Mouse (Mus musculus): ENCODE data around the gene Tnfrsf26. TPM values are rescaled to one million over a fixed set of nuclear protein-coding genes. Genes with fewer than 3 reads are reported as not detected.

Tnfrsf26 gene
- total and polyA plus RNA-seq, 2 experiments from 2014 or later, result 0.10 to 0.11 TPM

DNA sequence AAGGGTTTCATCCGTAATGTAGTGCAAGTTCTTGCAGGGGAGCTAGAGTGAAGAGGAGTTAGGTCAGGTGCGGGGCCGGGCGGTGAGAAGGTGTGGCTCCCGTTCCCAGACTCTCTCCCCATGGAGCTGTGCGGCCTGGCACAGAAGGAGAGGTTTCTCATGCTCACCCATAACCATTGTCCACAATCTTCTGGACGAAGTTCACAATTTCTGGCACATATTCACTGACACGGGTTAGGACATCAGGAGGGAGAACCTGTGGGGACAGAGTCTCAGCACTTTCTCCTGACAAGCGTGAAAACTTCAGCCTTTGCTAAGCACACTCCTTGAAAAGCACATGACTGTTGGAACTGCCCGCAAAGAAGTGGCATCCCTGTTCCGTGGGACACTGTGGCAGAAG is 52.8 kb downstream of the Tnfrsf26 start:
- Histone ChIP-seq H3K36me3 (ENCODE audit: insufficient read depth) (peaks cover 87% of the 10 kb centered on the region), H3K9me3 (ENCODE audit: low read length) (no peaks in the 10 kb centered on the region), H3K27me3 (ENCODE audit: insufficient read depth, low read length) (no peaks in the 10 kb centered on the region), H3K27ac (ENCODE audit: low read depth, low read length) (no peak overlapping the region), H3K4me1 (ENCODE audit: insufficient read depth) (no peaks in the 10 kb centered on the region), H3K4me3 (ENCODE audit: low read depth, low read length) (no peak overlapping the region), H3K9ac (no peak overlapping the region), H3K4me2 (ENCODE audit: low read depth) (no peak overlapping the region)
- ATAC-seq (no peak), DNase-seq (no peak)
- no peak for TF ChIP-seq CTCF (IDR thresholded peaks at IDR 0.05; ENCODE audit: low read depth)
- WGBS, result 94% methylated on average over 11 of the region's 11 CpGs

DNA sequence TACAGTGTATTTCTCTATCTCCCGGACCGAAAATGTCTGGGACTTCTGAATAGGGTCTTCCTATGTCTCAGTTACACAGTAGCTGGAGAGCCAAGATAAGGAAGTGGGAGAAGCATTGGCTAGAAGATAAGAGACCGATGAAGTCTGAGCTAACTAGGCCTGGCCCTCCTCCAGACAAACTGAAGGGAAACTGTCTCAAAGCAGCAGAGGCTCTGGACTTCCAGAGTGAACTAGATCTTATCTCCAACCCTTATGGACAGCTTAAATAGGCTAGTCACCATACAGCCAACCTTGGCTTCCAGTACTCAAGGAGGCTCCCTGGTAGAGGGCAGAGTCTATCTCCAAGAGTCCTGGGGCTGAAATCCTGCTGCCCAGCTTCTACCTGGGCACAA is 62.9 kb downstream of the Tnfrsf26 start:
- Histone ChIP-seq H3K9ac (no peak overlapping the region), H3K4me2 (ENCODE audit: low read depth) (no peak overlapping the region), H3K27me3 (ENCODE audit: insufficient read depth, low read length) (no peaks in the 10 kb centered on the region), H3K36me3 (ENCODE audit: insufficient read depth) (peaks cover 92% of the 10 kb centered on the region), H3K4me3 (ENCODE audit: low read depth, low read length) (no peak overlapping the region), H3K9me3 (ENCODE audit: low read length) (no peaks in the 10 kb centered on the region), H3K27ac (ENCODE audit: low read depth, low read length) (no peak overlapping the region), H3K4me1 (ENCODE audit: insufficient read depth) (no peaks in the 10 kb centered on the region)
- no peak for DNase-seq
- WGBS, result 97% methylated on average over 3 of the region's 3 CpGs
- no peak for TF ChIP-seq CTCF (IDR thresholded peaks at IDR 0.05; ENCODE audit: low read depth)
- no peak for ATAC-seq

DNA sequence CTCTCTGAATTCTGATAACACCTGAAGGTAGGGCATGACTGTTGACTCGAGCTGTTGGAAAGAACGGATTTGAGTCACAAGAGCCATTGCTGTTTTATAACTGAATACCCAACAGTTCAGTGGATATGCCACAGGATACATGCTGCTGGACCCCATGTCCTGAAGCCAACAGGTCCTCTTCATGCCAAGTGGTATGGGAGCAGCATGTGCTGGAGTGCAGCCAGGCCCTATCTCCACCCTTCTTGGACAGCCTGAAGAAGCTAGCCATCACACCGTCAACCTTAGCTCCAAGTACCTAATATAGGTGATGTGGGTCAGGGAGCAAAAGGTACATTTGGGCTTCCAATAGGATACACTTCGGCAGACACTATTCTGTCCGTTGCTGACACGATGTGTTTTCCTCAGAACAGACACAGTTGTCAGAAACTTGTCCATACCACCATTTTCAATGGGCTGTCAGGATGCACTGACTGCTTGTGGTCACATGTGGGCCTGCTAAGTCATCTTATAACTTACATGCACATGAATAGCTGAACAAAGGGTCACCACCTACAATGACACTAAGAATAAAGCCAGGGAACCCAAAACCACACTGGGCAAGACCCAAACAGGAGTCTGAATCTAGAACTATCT is 63.4 kb downstream of the Tnfrsf26 start:
- H3K27ac ChIP-seq (ENCODE audit: low read depth, low read length), result no peak overlapping the region
- TF ChIP-seq CTCF (IDR thresholded peaks at IDR 0.05; ENCODE audit: low read depth), result no peak
- no peak overlapping the region for H3K9ac ChIP-seq
- peaks cover 92% of the 10 kb centered on the region for H3K36me3 ChIP-seq (ENCODE audit: insufficient read depth)
- no peaks in the 10 kb centered on the region for H3K9me3 ChIP-seq (ENCODE audit: low read length)
- DNase-seq (no peak), ATAC-seq (no peak)
- no peak overlapping the region for H3K4me3 ChIP-seq (ENCODE audit: low read depth, low read length)
- H3K27me3 ChIP-seq (ENCODE audit: insufficient read depth, low read length), result no peaks in the 10 kb centered on the region
- WGBS, result 94% methylated on average over 6 of the region's 6 CpGs
- H3K4me2 ChIP-seq (ENCODE audit: low read depth), result no peak overlapping the region
- no peaks in the 10 kb centered on the region for H3K4me1 ChIP-seq (ENCODE audit: insufficient read depth)

DNA sequence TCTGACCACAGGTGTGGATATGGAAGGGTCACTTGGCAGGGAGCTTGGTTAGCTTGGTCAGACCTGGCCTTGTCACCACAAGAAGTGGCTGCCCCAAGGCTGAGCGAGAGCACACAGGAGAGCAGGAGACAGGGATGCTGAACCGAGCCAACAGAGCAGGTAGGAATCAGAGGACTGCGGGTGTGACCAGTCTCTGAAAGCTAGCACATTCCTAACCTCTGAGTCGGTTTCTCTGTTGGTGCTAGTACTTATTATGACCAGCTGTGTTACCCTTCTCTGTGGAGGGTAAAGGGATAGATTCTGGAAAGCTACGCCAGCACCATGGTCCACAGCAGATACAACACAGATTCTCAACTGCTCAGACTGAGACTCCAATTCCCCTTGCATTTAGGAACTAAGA is 64.7 kb downstream of the Tnfrsf26 start:
- no peak overlapping the region for H3K4me3 ChIP-seq (ENCODE audit: low read depth, low read length)
- no peak overlapping the region for H3K4me2 ChIP-seq (ENCODE audit: low read depth)
- H3K27ac ChIP-seq (ENCODE audit: low read depth, low read length), result no peak overlapping the region
- DNase-seq (no peak), ATAC-seq (no peak)
- H3K4me1 ChIP-seq (ENCODE audit: insufficient read depth), result no peaks in the 10 kb centered on the region
- H3K27me3 ChIP-seq (ENCODE audit: insufficient read depth, low read length), result no peaks in the 10 kb centered on the region
- no peaks in the 10 kb centered on the region for H3K9me3 ChIP-seq (ENCODE audit: low read length)
- H3K9ac ChIP-seq, result no peak overlapping the region
- peaks cover 92% of the 10 kb centered on the region for H3K36me3 ChIP-seq (ENCODE audit: insufficient read depth)
- TF ChIP-seq CTCF (IDR thresholded peaks at IDR 0.05; ENCODE audit: low read depth), result no peak
- WGBS, result 92% methylated on average over 5 of the region's 5 CpGs

Small RNA genes lying within 50 kb of the gene (microRNA-seq; reads per million reads assigned to microRNA genes)
- gene Mir7064, result 1.1 to 1.2 reads per million in 2 experiments

Other genes with a start within 250 kb of the Tnfrsf26 start
- 99.0 and 123 TPM in 2 replicates for gene Cdkn1c, start 167.7 kb downstream of the Tnfrsf26 start, total RNA-seq (2014; rRNA removed)
- gene Cdkn1c, start 167.7 kb downstream of the Tnfrsf26 start, polyA plus RNA-seq (2015; fragmentation: Nextera tagmentation; extraction: Ambion mirVana), result 119 and 124 TPM in 2 replicates
- gene Slc22a18, start 155.0 kb downstream of the Tnfrsf26 start, total RNA-seq (2014; rRNA removed), result 0.92 and 1.7 TPM in 2 replicates
- gene Slc22a18, start 155.0 kb downstream of the Tnfrsf26 start, polyA plus RNA-seq (2015; fragmentation: Nextera tagmentation; extraction: Ambion mirVana), result 0.71 and 1.0 TPM in 2 replicates
- 0.46 TPM in 1 of 2 replicates, not detected in the other for gene Phlda2, start 125.6 kb downstream of the Tnfrsf26 start, total RNA-seq (2014; rRNA removed)
- 0.60 TPM in 1 of 2 replicates, not detected in the other for gene Phlda2, start 125.6 kb downstream of the Tnfrsf26 start, polyA plus RNA-seq (2015; fragmentation: Nextera tagmentation; extraction: Ambion mirVana)
- gene Nap1l4, start 79.6 kb downstream of the Tnfrsf26 start, total RNA-seq (2014; rRNA removed), result 202 and 216 TPM in 2 replicates
- 236 and 258 TPM in 2 replicates for gene Nap1l4, start 79.6 kb downstream of the Tnfrsf26 start, polyA plus RNA-seq (2015; fragmentation: Nextera tagmentation; extraction: Ambion mirVana)
- 51.5 and 68.1 TPM in 2 replicates for gene Cars, start 28.6 kb downstream of the Tnfrsf26 start, total RNA-seq (2014; rRNA removed)
- 58.2 and 74.9 TPM in 2 replicates for gene Cars, start 28.6 kb downstream of the Tnfrsf26 start, polyA plus RNA-seq (2015; fragmentation: Nextera tagmentation; extraction: Ambion mirVana)
- gene Tnfrsf22, start 20.9 kb upstream of the Tnfrsf26 start, total RNA-seq (2014; rRNA removed), result 1.3 and 1.8 TPM in 2 replicates
- gene Tnfrsf22, start 20.9 kb upstream of the Tnfrsf26 start, polyA plus RNA-seq (2015; fragmentation: Nextera tagmentation; extraction: Ambion mirVana), result 3.6 and 4.9 TPM in 2 replicates
- 1.7 and 1.9 TPM in 2 replicates for gene Tnfrsf23, start 57.1 kb upstream of the Tnfrsf26 start, total RNA-seq (2014; rRNA removed)
- 0.43 and 0.54 TPM in 2 replicates for gene Tnfrsf23, start 57.1 kb upstream of the Tnfrsf26 start, polyA plus RNA-seq (2015; fragmentation: Nextera tagmentation; extraction: Ambion mirVana)
- gene Osbpl5, start 128.3 kb upstream of the Tnfrsf26 start, total RNA-seq (2014; rRNA removed), result 38.3 and 43.8 TPM in 2 replicates
- gene Osbpl5, start 128.3 kb upstream of the Tnfrsf26 start, polyA plus RNA-seq (2015; fragmentation: Nextera tagmentation; extraction: Ambion mirVana), result 19.6 and 26.2 TPM in 2 replicates
- gene Mrgprg, start 138.3 kb upstream of the Tnfrsf26 start, total RNA-seq (2014; rRNA removed), result not detected in 2 replicates
- gene Mrgprg, start 138.3 kb upstream of the Tnfrsf26 start, polyA plus RNA-seq (2015; fragmentation: Nextera tagmentation; extraction: Ambion mirVana), result not detected in 2 replicates
- gene Mrgpre, start 155.8 kb upstream of the Tnfrsf26 start, total RNA-seq (2014; rRNA removed), result 5.2 and 5.9 TPM in 2 replicates
- 5.9 and 8.3 TPM in 2 replicates for gene Mrgpre, start 155.8 kb upstream of the Tnfrsf26 start, polyA plus RNA-seq (2015; fragmentation: Nextera tagmentation; extraction: Ambion mirVana)
- 4.9 and 7.9 TPM in 2 replicates for gene Nadsyn1, start 194.1 kb upstream of the Tnfrsf26 start, total RNA-seq (2014; rRNA removed)
- gene Nadsyn1, start 194.1 kb upstream of the Tnfrsf26 start, polyA plus RNA-seq (2015; fragmentation: Nextera tagmentation; extraction: Ambion mirVana), result 3.5 and 3.6 TPM in 2 replicates
- 40.5 and 52.7 TPM in 2 replicates for gene Dhcr7, start 194.4 kb upstream of the Tnfrsf26 start, total RNA-seq (2014; rRNA removed)
- gene Dhcr7, start 194.4 kb upstream of the Tnfrsf26 start, polyA plus RNA-seq (2015; fragmentation: Nextera tagmentation; extraction: Ambion mirVana), result 63.8 and 75.4 TPM in 2 replicates
- not detected in 2 replicates for gene Gm498, start 238.1 kb upstream of the Tnfrsf26 start, total RNA-seq (2014; rRNA removed)
- not detected in 2 replicates for gene Gm498, start 238.1 kb upstream of the Tnfrsf26 start, polyA plus RNA-seq (2015; fragmentation: Nextera tagmentation; extraction: Ambion mirVana)